Mouse (Mus musculus): ENCODE results near the gene Stk11.

Gene Stk11

GRCm38 (mm10) chr10:80095547-80095946 lies 20.1 kb upstream of the Stk11 start:
- no peak for DNase-seq (ENCODE audit: low spot score)

GRCm38 (mm10) chr10:80097275-80097674 lies 18.3 kb upstream of the Stk11 start:
- DNase-seq (ENCODE audit: low spot score), result peak; percentile 38

GRCm38 (mm10) chr10:80098630-80099029 lies 17.0 kb upstream of the Stk11 start:
- DNase-seq (ENCODE audit: low spot score), result no peak

- no peak for DNase-seq (ENCODE audit: low spot score)
These were observed 14.6 kb upstream of the Stk11 start for GRCm38 (mm10) chr10:80100982-80101381.

GRCm38 (mm10) chr10:80102216-80102915 lies 13.2 kb upstream of the Stk11 start:
- peak; percentile 93 for DNase-seq (ENCODE audit: low spot score)

- no peak for DNase-seq (ENCODE audit: low spot score)
These were observed 12.6 kb upstream of the Stk11 start for GRCm38 (mm10) chr10:80103032-80103431.

GRCm38 (mm10) chr10:80104181-80104580 lies 11.4 kb upstream of the Stk11 start:
- no peak for DNase-seq (ENCODE audit: low spot score)

- no peak for DNase-seq (ENCODE audit: low spot score)
These were observed 10.1 kb upstream of the Stk11 start, which contains the start of gene Sbno2 for GRCm38 (mm10) chr10:80105460-80105859. Gene Sbno2 (minus strand): TSS chr10:80105571.

GRCm38 (mm10) chr10:80105926-80106325 lies 9.7 kb upstream of the Stk11 start:
- no peak for DNase-seq (ENCODE audit: low spot score)

GRCm38 (mm10) chr10:80107678-80108077 lies 7.9 kb upstream of the Stk11 start:
- DNase-seq (ENCODE audit: low spot score), result no peak

- peak; percentile 96 for DNase-seq (ENCODE audit: low spot score)
These were observed 990 bp upstream of the Stk11 start for GRCm38 (mm10) chr10:80114341-80115284.

- no peak for DNase-seq (ENCODE audit: low spot score)
These were observed 337 bp downstream of the Stk11 start for GRCm38 (mm10) chr10:80115944-80116335.

- peak; percentile 63 for DNase-seq (ENCODE audit: low spot score)
These were observed 942 bp downstream of the Stk11 start for GRCm38 (mm10) chr10:80116563-80116926.

GRCm38 (mm10) chr10:80116927-80117691 lies 1.5 kb downstream of the Stk11 start:
- no peak for DNase-seq (ENCODE audit: low spot score)

- DNase-seq (ENCODE audit: low spot score), result no peak
These were observed 2.1 kb downstream of the Stk11 start for GRCm38 (mm10) chr10:80117736-80118135.

- DNase-seq (ENCODE audit: low spot score), result no peak
These were observed 2.9 kb downstream of the Stk11 start for GRCm38 (mm10) chr10:80118552-80118951.

GRCm38 (mm10) chr10:80120146-80120545 lies 4.5 kb downstream of the Stk11 start:
- DNase-seq (ENCODE audit: low spot score), result no peak

- no peak for DNase-seq (ENCODE audit: low spot score)
These were observed 6.0 kb downstream of the Stk11 start for GRCm38 (mm10) chr10:80121639-80122038.

GRCm38 (mm10) chr10:80123932-80124562 lies 8.4 kb downstream of the Stk11 start:
- DNase-seq (ENCODE audit: low spot score), result no peak

- DNase-seq (ENCODE audit: low spot score), result no peak
These were observed 12.3 kb downstream of the Stk11 start for GRCm38 (mm10) chr10:80127920-80128319.

GRCm38 (mm10) chr10:80129846-80130245 lies 14.2 kb downstream of the Stk11 start:
- no peak for DNase-seq (ENCODE audit: low spot score)

Data from testis, postnatal 10 days (tissue).